Mouse (Mus musculus) kidney, adult 2 months (tissue): ENCODE data around the gene Ctdspl.

Experiments
- CTCF ChIP-seq: fragments of 200-500 bp; conservative IDR thresholded peaks from 2 replicates; pipeline ENCODE4 v1.5.1; 2011; ENCODE audit warnings: low read depth, mild to moderate bottlenecking, control low read depth, low read length, moderate library complexity, mixed read lengths; ENCODE audit not compliant: insufficient read depth, insufficient read length
- POLR2A ChIP-seq: fragments of 200-500 bp; IDR thresholded peaks from one replicate; pipeline ENCODE4 v1.6.1; 2011; ENCODE audit warnings: low read depth, low read length, control low read depth

DNA sequence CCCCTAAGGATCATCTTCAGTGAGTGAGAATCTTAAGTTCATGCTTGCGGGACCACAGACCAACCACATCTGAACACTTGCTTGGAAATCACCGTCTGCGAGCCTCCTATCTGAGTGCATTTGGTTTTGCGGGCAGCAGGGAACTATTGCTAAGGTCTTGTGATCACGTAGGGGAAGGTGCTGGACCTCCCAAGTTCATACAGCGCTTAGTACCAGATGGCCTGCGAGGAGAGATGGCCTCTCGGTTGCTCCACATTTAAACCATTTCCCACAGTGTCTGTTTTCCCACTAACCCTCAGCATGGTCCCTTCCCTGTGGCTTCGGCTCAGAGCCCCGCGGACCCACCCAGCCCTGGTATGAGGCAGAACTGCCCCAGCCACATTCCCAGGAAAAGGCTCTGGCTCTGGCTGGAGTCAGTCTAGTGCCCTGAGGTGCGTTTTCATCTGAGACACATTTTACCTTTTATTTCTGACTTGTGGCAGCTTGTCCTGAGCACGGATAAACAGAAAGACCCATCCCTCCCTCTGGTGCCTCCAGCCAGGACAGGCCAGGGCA lies 84.0 kb downstream of the Ctdspl start:
- no peak for TF ChIP-seq CTCF
- TF ChIP-seq POLR2A = no peak
